Mouse (Mus musculus) ES-E14 (cell line): Measurements from ENCODE around the gene Casp7. TPM values are rescaled to one million over a fixed set of nuclear protein-coding genes. Genes with fewer than 3 reads are reported as not detected.

Experiments used
- DNase-seq: peaks from one replicate; pipeline ENCODE4 v3.0.0-alpha.2; 2013; ENCODE audit warnings: low read depth, low spot score
- H3K27ac ChIP-seq: 2 replicates; pipeline ENCODE4 v1.5.1; 2012; ENCODE audit warnings: low read depth, mild to moderate bottlenecking, low read length, moderate library complexity, mixed read lengths; ENCODE audit not compliant: poor library complexity, insufficient read depth, severe bottlenecking
- H3K36me3 ChIP-seq: 2 replicates; pipeline ENCODE4 v1.6.1; 2012; ENCODE audit warnings: mild to moderate bottlenecking, low read length, moderate library complexity, mixed read lengths; ENCODE audit not compliant: control insufficient read depth, poor library complexity, insufficient read depth, severe bottlenecking
- H3K4me1 ChIP-seq, 2 experiments: fragments of 150-350 bp in 1 of 2; sonication (generic) in 1 of 2; 2 replicates each; pipeline ENCODE4 v1.6.1; 2012; ENCODE audit warnings: low read length in 2 of 2, mild to moderate bottlenecking in 1 of 2, mixed read lengths in 1 of 2; ENCODE audit not compliant: control insufficient read depth in 2 of 2, insufficient read depth in 2 of 2, poor library complexity in 1 of 2
- H3K4me3 ChIP-seq, 2 experiments: fragments of 150-350 bp in 1 of 2; sonication (generic) in 1 of 2; 2 replicates each; pipeline ENCODE4 v1.5.1; 2012; ENCODE audit warnings: low read length in 2 of 2, low read depth in 1 of 2, mild to moderate bottlenecking in 1 of 2, mixed read lengths in 1 of 2; ENCODE audit not compliant: insufficient read depth in 1 of 2, poor library complexity in 1 of 2, severe bottlenecking in 1 of 2
- H3K9ac ChIP-seq: 2 replicates; pipeline ENCODE4 v1.6.1; 2012; ENCODE audit warnings: low read depth, mild to moderate bottlenecking, low read length, mixed read lengths; ENCODE audit not compliant: poor library complexity, insufficient read depth, severe bottlenecking
- H3K9me3 ChIP-seq: fragments of 150-350 bp; sonication (generic); 2 replicates; pipeline ENCODE4 v1.6.1; 2012; ENCODE audit warnings: low read depth, mild to moderate bottlenecking, low read length; ENCODE audit not compliant: control insufficient read depth, insufficient read depth
- CHD2 ChIP-seq: IDR thresholded peaks from 2 replicates; pipeline ENCODE4 v1.6.1; 2014; ENCODE audit warnings: mild to moderate bottlenecking, low read depth, low read length, inconsistent platforms
- HCFC1 ChIP-seq: IDR thresholded peaks from 2 replicates; pipeline ENCODE4 v1.6.1; 2012; ENCODE audit warnings: low read length, inconsistent platforms, borderline replicate concordance; ENCODE audit not compliant: insufficient read depth
- MAFK ChIP-seq: IDR thresholded peaks from 2 replicates; pipeline ENCODE4 v1.6.1; 2014; ENCODE audit warnings: mild to moderate bottlenecking, low read depth, low read length, inconsistent platforms; ENCODE audit not compliant: insufficient read depth
- ZC3H11A ChIP-seq: IDR thresholded peaks from 2 replicates; pipeline ENCODE4 v1.6.1; 2012; ENCODE audit warnings: low read depth, mild to moderate bottlenecking, inconsistent platforms, low read length, borderline replicate concordance
- ZNF384 ChIP-seq: IDR thresholded peaks from 2 replicates; pipeline ENCODE4 v1.6.1; 2012; ENCODE audit warnings: low read depth, low read length, inconsistent platforms
- in situ Hi-C, 2 experiments: fragments of 600-800 bp; cut with MboI; formaldehyde crosslinking; loops; one replicate each; pipeline ENCODE4 v1.15.1; 2025; ENCODE audit warnings: low sequenced_read_pairs in 2 of 2, inconsistent platforms in 1 of 2; ENCODE audit not compliant: unreplicated experiment in 2 of 2
- total RNA-seq: library from RNA; depleted of rRNA; stranded (reverse); fragments of 300-350 nt; gene quantifications from 2 replicates; pipeline ENCODE4 v1.2.3, GENCODE M21; 2012

Casp7 gene
- total RNA-seq, 1 experiment: 7.1 TPM

GRCm38 (mm10) chr19:56378554-56379172 is 18.3 kb upstream of the Casp7 start:
- H3K9me3 ChIP-seq: no peaks in the 10 kb centered on the region
- H3K4me3 ChIP-seq: no peak overlapping the region
- TF ChIP-seq HCFC1: no peak
- no peak for TF ChIP-seq ZC3H11A
- no peak for TF ChIP-seq MAFK
- TF ChIP-seq ZNF384: no peak
- no peak for TF ChIP-seq CHD2
- no peaks in the 10 kb centered on the region for H3K36me3 ChIP-seq
- no peaks in the 10 kb centered on the region for H3K4me1 ChIP-seq
- in situ Hi-C loops: no loop called here
- DNase-seq: no peak
- H3K27ac ChIP-seq: no peak overlapping the region
- H3K9ac ChIP-seq: no peak overlapping the region

DNA sequence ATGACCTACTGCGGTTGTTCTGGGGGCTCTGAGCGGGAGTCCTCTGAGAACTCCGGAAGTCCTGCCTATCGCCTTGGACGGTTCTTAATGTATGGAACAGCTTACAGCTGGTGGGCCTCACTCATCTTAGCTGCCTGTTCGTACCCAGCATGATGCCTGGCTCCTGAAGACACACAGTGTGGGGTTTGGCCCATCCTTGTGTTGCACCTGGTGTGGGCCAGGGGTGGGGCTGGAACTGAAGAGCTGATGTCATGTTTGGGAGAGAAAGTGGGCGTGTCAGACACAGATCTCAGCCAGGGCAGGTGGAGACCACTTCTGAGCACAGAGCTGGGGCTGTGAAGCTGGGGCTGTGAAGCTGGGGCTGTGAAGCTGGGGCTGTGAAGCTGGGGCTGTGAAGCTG is 16.6 kb upstream of the Casp7 start:
- no peaks in the 10 kb centered on the region for H3K4me1 ChIP-seq
- no peak for TF ChIP-seq MAFK
- TF ChIP-seq HCFC1: no peak
- TF ChIP-seq CHD2: no peak
- TF ChIP-seq ZNF384: no peak
- no peak for TF ChIP-seq ZC3H11A
- no peak for DNase-seq
- H3K27ac ChIP-seq: no peak overlapping the region
- H3K9me3 ChIP-seq: no peaks in the 10 kb centered on the region
- no peak overlapping the region for H3K9ac ChIP-seq
- no peak overlapping the region for H3K4me3 ChIP-seq
- H3K36me3 ChIP-seq: no peaks in the 10 kb centered on the region
- in situ Hi-C loops: no loop called here

GRCm38 (mm10) chr19:56381407-56381806 is 15.5 kb upstream of the Casp7 start:
- no peaks in the 10 kb centered on the region for H3K4me1 ChIP-seq
- TF ChIP-seq ZC3H11A: no peak
- no peak for TF ChIP-seq CHD2
- no peak for TF ChIP-seq ZNF384
- no peak for TF ChIP-seq HCFC1
- no peak for TF ChIP-seq MAFK
- in situ Hi-C loops: no loop called here
- DNase-seq: no peak
- H3K36me3 ChIP-seq: no peaks in the 10 kb centered on the region
- no peak overlapping the region for H3K4me3 ChIP-seq
- H3K9me3 ChIP-seq: no peaks in the 10 kb centered on the region
- H3K27ac ChIP-seq: no peak overlapping the region
- H3K9ac ChIP-seq: no peak overlapping the region

GRCm38 (mm10) chr19:56385546-56385945 is 11.4 kb upstream of the Casp7 start:
- no peaks in the 10 kb centered on the region for H3K36me3 ChIP-seq
- H3K9ac ChIP-seq: no peak overlapping the region
- no peak for DNase-seq
- H3K4me1 ChIP-seq: no peaks in the 10 kb centered on the region
- in situ Hi-C loops: no loop called here
- TF ChIP-seq ZC3H11A: no peak
- TF ChIP-seq MAFK: no peak
- TF ChIP-seq HCFC1: no peak
- no peak for TF ChIP-seq CHD2
- no peak for TF ChIP-seq ZNF384
- no peak overlapping the region for H3K27ac ChIP-seq
- H3K4me3 ChIP-seq: 0 out of 4 replicates have a peak overlapping the region, but pooled peaks of 1 of the 2 experiments have one; percentile 7
- H3K9me3 ChIP-seq: no peaks in the 10 kb centered on the region

GRCm38 (mm10) chr19:56386095-56386494 is 10.8 kb upstream of the Casp7 start:
- H3K4me3 ChIP-seq: 0 out of 4 replicates have a peak overlapping the region, but pooled peaks of 1 of the 2 experiments have one; percentile 7
- in situ Hi-C loops: no loop called here
- DNase-seq: no peak
- no peaks in the 10 kb centered on the region for H3K36me3 ChIP-seq
- H3K9me3 ChIP-seq: no peaks in the 10 kb centered on the region
- TF ChIP-seq MAFK (no peak), HCFC1 (no peak), CHD2 (no peak), ZC3H11A (no peak), ZNF384 (no peak)
- no peak overlapping the region for H3K27ac ChIP-seq
- no peaks in the 10 kb centered on the region for H3K4me1 ChIP-seq
- no peak overlapping the region for H3K9ac ChIP-seq
